Mouse (Mus musculus) bone marrow macrophage, adult 2 months (primary cell): ENCODE measurements around the gene Ube2d1.

ENCODE experiments used
- CTCF ChIP-seq: IDR thresholded peaks from 2 replicates; pipeline ENCODE4 v1.5.1; 2012; ENCODE audit warnings: low read depth, mild to moderate bottlenecking, low read length, moderate library complexity
- POLR2A ChIP-seq: IDR thresholded peaks from 2 replicates; pipeline ENCODE4 v1.6.1; 2012; ENCODE audit warnings: mild to moderate bottlenecking, low read depth, low read length, borderline replicate concordance

- TF ChIP-seq CTCF (peak; percentile 70), POLR2A (no peak)
These were observed 41.7 kb upstream of the Ube2d1 start for GRCm38 (mm10) chr10:71326789-71327188.
